Mouse (Mus musculus) kidney, postnatal 0 days (tissue): ENCODE measurements around the gene St6galnac4. TPM values are rescaled to one million over a fixed set of nuclear protein-coding genes. Genes with fewer than 3 reads are reported as not detected.

Experiments
- ATAC-seq: fragments of 200-750 bp; cut with Nextera tagmentation; replicated peaks from 2 replicates; pipeline ENCODE4 v1.8.0; 2017; ENCODE audit warnings: low read depth, moderate number of reproducible peaks, moderate TSS enrichment, moderate library complexity; ENCODE audit not compliant: low FRiP score
- DNase-seq: peaks from one replicate; pipeline ENCODE4 v3.0.0-alpha.2; 2016; ENCODE audit warnings: low spot score
- H3K27ac ChIP-seq: fragments of 300-500 bp; sonication (generic); 2 replicates; pipeline ENCODE4 v1.5.1; 2014; ENCODE audit warnings: mild to moderate bottlenecking
- H3K27me3 ChIP-seq: fragments of 300-500 bp; sonication (generic); 2 replicates; pipeline ENCODE4 v1.6.1; 2014; ENCODE audit warnings: low read length, mixed read lengths; ENCODE audit not compliant: insufficient read depth
- H3K36me3 ChIP-seq: fragments of 300-500 bp; sonication (generic); 2 replicates; pipeline ENCODE4 v1.6.1; 2014; ENCODE audit warnings: low read length, mixed read lengths; ENCODE audit not compliant: insufficient read depth
- H3K4me1 ChIP-seq: fragments of 300-500 bp; sonication (generic); replicated peaks from 2 replicates; pipeline ENCODE4 v1.6.1; 2014; ENCODE audit warnings: antibody characterized with exemption, low read length, mixed read lengths; ENCODE audit not compliant: insufficient read depth
- H3K4me2 ChIP-seq: fragments of 300-500 bp; sonication (generic); 2 replicates; pipeline ENCODE4 v1.6.1; 2014; ENCODE audit warnings: mild to moderate bottlenecking, low read length, moderate library complexity, mixed read lengths
- H3K4me3 ChIP-seq: fragments of 300-500 bp; sonication (generic); replicated peaks from 2 replicates; pipeline ENCODE4 v1.5.1; 2014; ENCODE audit warnings: low read depth, low read length
- H3K9ac ChIP-seq: fragments of 300-500 bp; sonication (generic); 2 replicates; pipeline ENCODE4 v1.6.1; 2014; ENCODE audit warnings: low read depth, low read length
- H3K9me3 ChIP-seq: fragments of 300-500 bp; sonication (generic); replicated peaks from 2 replicates; pipeline ENCODE4 v1.6.1; 2016; ENCODE audit warnings: low read length, inconsistent platforms, mixed read lengths
- CTCF ChIP-seq: IDR thresholded peaks from 2 replicates; pipeline ENCODE4 v1.5.1; 2016; ENCODE audit warnings: antibody characterized with exemption, low read depth, mild to moderate bottlenecking, moderate library complexity
- WGBS: fragments of 180-500 bp; shearing (Covaris S2); extraction: QIAGEN DNeasy Blood & Tissue Kit; methylation state at CpG from one replicate; pipeline ENCODE4 v1.1.7; 2014; 5-methylcytosine and 5-hydroxymethylcytosine counted together
- polyA plus RNA-seq: library from polyadenylated mRNA; unstranded; fragments of >200 nt; fragmentation: Nextera tagmentation; extraction: Ambion mirVana; gene quantifications from 2 replicates; pipeline ENCODE4 v1.2.1, GENCODE M21; 2015

Gene St6galnac4
- polyA plus RNA-seq, 1 experiment from 2014 or later: 15.8 TPM

DNA sequence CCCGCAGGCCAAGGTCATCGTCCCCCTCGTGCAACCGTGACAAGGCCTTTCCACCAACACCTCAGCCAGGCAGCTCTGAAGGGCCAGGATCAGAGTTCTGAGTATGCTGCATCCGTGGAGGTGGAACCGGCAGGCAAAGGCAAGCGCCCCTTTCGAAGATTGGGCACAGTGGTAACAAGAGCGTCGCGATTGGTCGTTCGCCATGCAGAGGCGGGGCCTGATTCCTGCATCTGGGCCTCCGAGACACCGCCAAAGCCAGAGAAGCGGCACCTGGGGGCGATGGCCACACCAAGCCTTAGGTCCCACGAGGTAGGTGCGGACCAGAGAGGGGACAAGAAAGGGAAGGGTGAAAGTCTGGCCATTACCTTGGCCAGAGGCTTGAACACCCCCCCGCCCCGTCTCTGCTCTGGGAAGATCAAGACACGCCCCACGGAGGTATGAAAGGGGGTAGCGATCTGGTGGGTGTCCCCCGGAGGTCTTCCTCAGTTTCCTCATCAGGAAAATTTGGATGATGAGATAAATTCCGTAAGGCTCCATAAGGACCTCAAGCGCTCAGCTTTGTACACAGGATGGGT is 11.2 kb upstream of the St6galnac4 start, which contains the start of gene 9430097D07Rik:
Gene 9430097D07Rik (minus strand): TSS at position 99 of the 575 bp plus-strand sequence.
- WGBS: 9% methylated on average over 28 of the region's 28 CpGs
- H3K4me3 ChIP-seq: peak within 1 kb of the TSS; percentile 31
- peak within 1 kb of the TSS; percentile 44; the same call in 1 of the 2 replicates for H3K9ac ChIP-seq
- TF ChIP-seq CTCF: no peak
- H3K4me2 ChIP-seq: peak within 1 kb of the TSS; percentile 64
- DNase-seq: peak; percentile 62
- H3K36me3 ChIP-seq: 0 out of 2 replicates have a peak, but pooled peaks cover 5% of the 10 kb centered on the region
- no peaks in the 10 kb centered on the region for H3K27me3 ChIP-seq
- H3K4me1 ChIP-seq: peaks cover 13% of the 10 kb centered on the region
- H3K27ac ChIP-seq: no peak within 1 kb of the TSS
- no peak for ATAC-seq
- no peaks in the 10 kb centered on the region for H3K9me3 ChIP-seq

- H3K27me3 ChIP-seq: no peaks in the 10 kb centered on the region
- no peak for ATAC-seq
Measured at GRCm38 (mm10) chr2:32576532-32576931, 10.4 kb upstream of the St6galnac4 start.

GRCm38 (mm10) chr2:32578146-32579046 is 8.5 kb upstream of the St6galnac4 start:
- DNase-seq: no peak
- no peak overlapping the region for H3K27ac ChIP-seq
- H3K36me3 ChIP-seq: no peaks in the 10 kb centered on the region
- H3K27me3 ChIP-seq: no peaks in the 10 kb centered on the region
- no peak overlapping the region for H3K9ac ChIP-seq
- peaks cover 5% of the 10 kb centered on the region for H3K4me1 ChIP-seq
- no peaks in the 10 kb centered on the region for H3K9me3 ChIP-seq
- no peak overlapping the region for H3K4me2 ChIP-seq
- no peak overlapping the region for H3K4me3 ChIP-seq
- WGBS: 31% methylated on average over 28 of the region's 30 CpGs
- no peak for TF ChIP-seq CTCF
- no peak for ATAC-seq

More at GRCm38 (mm10) chr2:32576532-32576931, 10.4 kb upstream of the St6galnac4 start:
- Histone ChIP-seq H3K4me2 (no peak overlapping the region), H3K27ac (no peak overlapping the region), H3K36me3 (0 out of 2 replicates have a peak, but pooled peaks cover 5% of the 10 kb centered on the region), H3K4me3 (no peak overlapping the region), H3K9me3 (no peaks in the 10 kb centered on the region), H3K4me1 (peaks cover 11% of the 10 kb centered on the region), H3K9ac (no peak overlapping the region)
- no peak for TF ChIP-seq CTCF
- no peak for DNase-seq
- WGBS: 91% methylated on average over 9 of the region's 9 CpGs

DNA sequence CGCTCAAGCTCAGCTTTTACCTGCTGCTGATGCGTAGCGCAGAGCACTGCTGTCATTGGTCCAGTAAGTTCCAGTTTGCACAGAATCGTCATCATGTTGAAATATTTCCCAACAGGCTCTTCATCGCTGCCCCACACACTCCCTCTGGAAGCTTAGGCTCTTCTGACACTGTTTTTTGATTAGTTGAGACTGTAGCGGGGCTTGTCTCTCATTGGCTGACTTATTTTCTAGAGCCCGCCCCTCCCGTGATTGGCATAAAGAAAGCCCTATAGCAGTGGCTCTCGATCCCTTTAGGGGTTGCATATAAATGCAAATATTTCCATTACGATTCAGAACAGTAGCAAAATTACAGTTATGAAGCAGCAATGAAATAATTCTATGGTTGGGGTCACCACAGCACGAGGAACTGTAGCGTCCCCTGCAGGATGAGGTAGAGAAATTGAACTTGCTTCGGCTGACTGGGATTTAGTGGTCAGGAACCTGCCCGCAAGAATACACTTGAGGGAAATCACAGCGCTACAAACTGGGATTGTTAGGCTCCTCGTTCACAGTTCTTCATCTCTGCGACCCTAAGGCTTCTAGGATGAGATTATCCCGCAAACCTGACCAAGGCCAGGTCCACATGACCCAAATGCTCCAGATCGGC is 5.3 kb upstream of the St6galnac4 start:
- peak; percentile 59 for DNase-seq
- Histone ChIP-seq H3K4me2 (peak overlapping the region; percentile 8; the same call in 1 of the 2 replicates), H3K9me3 (no peaks in the 10 kb centered on the region), H3K36me3 (no peaks in the 10 kb centered on the region), H3K27me3 (no peaks in the 10 kb centered on the region), H3K4me3 (no peak overlapping the region), H3K9ac (no peak overlapping the region), H3K4me1 (no peaks in the 10 kb centered on the region; the same call in 1 of the 2 replicates), H3K27ac (no peak overlapping the region)
- 0 out of 2 replicates have a peak, but pooled peaks have one; percentile 21 for TF ChIP-seq CTCF
- ATAC-seq: no peak
- 38% methylated on average over 19 of the region's 19 CpGs for WGBS

DNA sequence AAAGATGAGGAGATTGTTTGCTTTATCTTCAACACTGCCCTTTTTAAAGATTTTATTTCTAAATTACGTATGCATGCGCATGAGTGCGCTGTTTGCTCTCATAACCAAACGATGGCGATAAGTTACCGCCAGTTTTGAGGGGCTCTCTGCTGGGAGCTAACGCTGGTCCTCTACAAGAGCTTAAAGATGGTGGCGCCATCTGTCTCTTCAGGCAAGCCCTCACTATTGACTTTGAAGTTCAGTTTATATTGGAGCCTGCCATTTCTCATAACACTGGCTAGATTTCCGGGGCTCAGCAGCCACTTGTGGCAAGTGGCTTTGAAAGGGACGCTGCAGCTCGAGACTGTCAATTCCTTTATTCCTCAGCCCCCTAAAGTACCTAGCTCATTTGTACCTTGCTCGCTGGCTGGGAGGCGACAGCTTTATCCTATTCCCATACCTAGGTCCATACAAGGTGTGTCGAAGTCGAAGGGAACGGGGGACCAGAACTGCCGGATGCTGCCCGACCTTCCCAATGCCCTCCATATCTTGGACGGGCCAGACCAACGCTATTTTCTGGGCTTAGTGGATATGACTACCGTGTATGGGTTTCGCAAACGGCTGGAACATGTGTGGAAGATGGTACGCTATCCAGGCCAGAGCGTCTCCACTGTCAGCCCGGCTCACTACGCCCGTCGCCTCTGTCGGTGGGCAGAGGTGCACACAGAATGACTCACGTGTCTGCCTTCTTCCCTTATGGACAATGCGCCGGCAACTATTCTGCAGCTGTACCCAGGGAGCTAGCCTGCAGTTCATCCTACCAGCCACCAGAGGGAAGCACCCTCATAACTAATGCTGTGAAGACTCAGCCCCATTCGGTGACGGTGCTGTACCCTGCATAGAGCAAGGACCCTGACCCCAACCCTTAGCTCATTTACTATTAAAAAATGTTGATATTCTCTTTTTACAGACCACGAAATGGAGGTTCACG is 3.8 kb upstream of the St6galnac4 start:
- no peaks in the 10 kb centered on the region for H3K27me3 ChIP-seq
- ATAC-seq: peak; percentile 46
- peaks cover 4% of the 10 kb centered on the region for H3K4me1 ChIP-seq
- peak; percentile 94 for DNase-seq
- H3K9ac ChIP-seq: 0 out of 2 replicates have a peak overlapping the region, but pooled peaks have one; percentile 38
- no peaks in the 10 kb centered on the region for H3K36me3 ChIP-seq
- peak overlapping the region; percentile 47 for H3K4me2 ChIP-seq
- H3K9me3 ChIP-seq: no peaks in the 10 kb centered on the region
- 16% methylated on average over 37 of the region's 37 CpGs for WGBS
- TF ChIP-seq CTCF: peak; percentile 97
- H3K27ac ChIP-seq: no peak overlapping the region
- H3K4me3 ChIP-seq: no peak overlapping the region
